Mouse (Mus musculus) thymus, adult 2 months (tissue): ENCODE measurements around the gene Gm3448. TPM values are rescaled to one million over a fixed set of nuclear protein-coding genes. Genes with fewer than 3 reads are reported as not detected.

Source experiments
- DNase-seq: peaks from one replicate; pipeline ENCODE4 v3.0.0; 2021
- H3K27ac ChIP-seq: fragments of 200-500 bp; 2 replicates; pipeline ENCODE4 v1.5.1; 2012; ENCODE audit warnings: low read length, control low read depth; ENCODE audit not compliant: control insufficient read depth, insufficient read depth
- H3K27me3 ChIP-seq: fragments of 200-500 bp; 2 replicates; pipeline ENCODE4 v1.6.1; 2012; ENCODE audit warnings: mild to moderate bottlenecking, low read length, moderate library complexity, mixed read lengths; ENCODE audit not compliant: control insufficient read depth, insufficient read depth
- H3K36me3 ChIP-seq: fragments of 200-500 bp; 2 replicates; pipeline ENCODE4 v1.6.1; 2012; ENCODE audit warnings: mild to moderate bottlenecking, low read length, moderate library complexity; ENCODE audit not compliant: control insufficient read depth, insufficient read depth
- H3K4me1 ChIP-seq: fragments of 200-500 bp; replicated peaks from 2 replicates; pipeline ENCODE4 v1.6.1; 2012; ENCODE audit warnings: low read length; ENCODE audit not compliant: control insufficient read depth, insufficient read depth
- H3K4me3 ChIP-seq: fragments of 200-500 bp; 2 replicates; pipeline ENCODE4 v1.5.1; 2012; ENCODE audit warnings: mild to moderate bottlenecking, low read length, control low read depth, moderate library complexity; ENCODE audit not compliant: control insufficient read depth, insufficient read depth
- CTCF ChIP-seq: fragments of 200-500 bp; IDR thresholded peaks from 2 replicates; pipeline ENCODE4 v1.5.1; 2012; ENCODE audit warnings: mild to moderate bottlenecking, control low read depth, low read length, moderate library complexity, borderline replicate concordance; ENCODE audit not compliant: control insufficient read depth, poor library complexity, insufficient read depth; ENCODE audit errors: extremely low read depth
- POLR2A ChIP-seq: fragments of 200-500 bp; IDR thresholded peaks from 2 replicates; pipeline ENCODE4 v1.6.1; 2012; ENCODE audit warnings: mild to moderate bottlenecking, low read length, control low read depth, moderate library complexity; ENCODE audit not compliant: control insufficient read depth, poor library complexity, insufficient read depth; ENCODE audit errors: extremely low read depth
- WGBS: fragments of 180-500 bp; shearing (Covaris S2); methylation state at CpG from one replicate; pipeline ENCODE4 v1.1.7; 2018; 5-methylcytosine and 5-hydroxymethylcytosine counted together
- polyA plus RNA-seq: library from polyadenylated mRNA; depleted of rRNA; stranded (reverse); fragments of >200 nt; gene quantifications from 2 replicates; pipeline ENCODE4 v1.2.3, GENCODE M21; 2012; rRNA removed

The Gm3448 gene
- polyA plus RNA-seq, 1 experiment = 0.92 TPM

GRCm38 (mm10) chr17:14959979-14960378 lies 81.4 kb downstream of the Gm3448 start:
- whole genome bisulfite sequencing = 44% methylated on average over 3 of the region's 3 CpGs
- TF ChIP-seq POLR2A = no peak
- no peak for TF ChIP-seq CTCF
- peaks cover 3% of the 10 kb centered on the region for H3K4me1 ChIP-seq
- no peak overlapping the region for H3K27ac ChIP-seq
- no peak for DNase-seq
- no peak overlapping the region for H3K4me3 ChIP-seq
- peaks cover under 1% of the 10 kb centered on the region; the same call in 1 of the 2 replicates for H3K36me3 ChIP-seq
- H3K27me3 ChIP-seq = no peaks in the 10 kb centered on the region

GRCm38 (mm10) chr17:14958686-14959327 lies 82.5 kb downstream of the Gm3448 start:
- peaks cover 3% of the 10 kb centered on the region for H3K4me1 ChIP-seq
- TF ChIP-seq CTCF = no peak
- no peak for TF ChIP-seq POLR2A
- no peak overlapping the region for H3K4me3 ChIP-seq

DNA sequence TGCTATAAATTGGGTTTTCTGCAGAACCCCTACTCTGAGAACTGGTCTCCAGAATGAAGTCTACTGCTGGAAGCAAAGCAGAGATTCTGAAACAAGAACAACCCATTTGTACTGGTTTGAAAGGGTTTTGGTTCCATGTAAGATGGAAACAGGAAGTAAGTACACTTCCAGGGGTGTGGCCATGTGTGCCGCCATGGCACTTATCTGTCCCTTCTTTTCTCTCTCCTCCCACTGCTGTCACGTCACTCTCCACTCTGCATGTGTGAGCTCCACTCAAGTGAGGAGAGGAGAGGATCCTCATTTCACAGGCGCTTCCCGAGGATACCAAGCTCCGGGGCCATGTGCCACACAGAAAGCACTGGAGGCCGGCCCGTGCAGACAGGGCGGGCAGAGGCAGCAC lies 87.9 kb downstream of the Gm3448 start:
- no peak for TF ChIP-seq CTCF
- no peak for TF ChIP-seq POLR2A
- Histone ChIP-seq H3K4me1 (no peaks in the 10 kb centered on the region), H3K4me3 (no peak overlapping the region), H3K27ac (no peak overlapping the region), H3K27me3 (no peaks in the 10 kb centered on the region), H3K36me3 (peaks cover 36% of the 10 kb centered on the region)
- WGBS = 98% methylated on average over 8 of the region's 8 CpGs
- no peak for DNase-seq

More at GRCm38 (mm10) chr17:14958686-14959327, 82.5 kb downstream of the Gm3448 start:
- no peak overlapping the region for H3K27ac ChIP-seq
- H3K36me3 ChIP-seq = peaks cover 12% of the 10 kb centered on the region
- 48% methylated on average over 5 of the region's 5 CpGs for WGBS
- no peaks in the 10 kb centered on the region for H3K27me3 ChIP-seq
- DNase-seq = no peak

DNA sequence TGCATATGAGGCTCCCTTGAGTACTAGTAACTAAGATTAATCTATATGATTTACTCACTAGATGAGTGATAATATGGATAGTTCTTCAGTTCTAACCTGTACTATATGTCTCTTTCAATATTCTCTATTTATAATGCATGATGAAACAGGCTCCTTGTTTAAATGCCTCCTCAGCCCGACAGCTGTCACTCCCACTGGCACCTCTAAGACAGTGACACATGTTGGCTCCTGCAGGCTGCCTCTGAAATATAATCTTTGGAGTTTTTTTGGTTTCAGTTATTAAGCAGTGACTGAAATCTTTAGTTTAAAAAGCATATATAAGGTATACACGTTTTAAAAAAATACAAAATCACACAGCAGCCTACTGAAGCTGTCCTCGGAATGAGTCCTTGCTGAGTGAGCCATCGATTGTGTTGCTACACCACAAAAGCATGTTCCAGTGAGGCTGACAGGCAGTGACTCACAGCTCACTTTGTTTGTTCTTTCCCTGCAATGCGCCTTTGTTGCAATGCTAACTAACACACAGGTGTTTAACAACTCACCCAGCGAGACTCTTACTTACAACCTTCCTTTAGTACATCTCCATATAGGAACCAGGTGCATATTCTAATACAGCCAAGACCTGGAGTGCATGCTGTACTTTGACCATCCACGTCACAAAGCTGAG lies 92.0 kb downstream of the Gm3448 start:
- H3K27ac ChIP-seq = no peak overlapping the region
- 94% methylated on average over 7 of the region's 7 CpGs for WGBS
- peaks cover 31% of the 10 kb centered on the region for H3K36me3 ChIP-seq
- no peak overlapping the region for H3K4me3 ChIP-seq
- H3K27me3 ChIP-seq = no peaks in the 10 kb centered on the region
- peaks cover 2% of the 10 kb centered on the region; the same call in 1 of the 2 replicates for H3K4me1 ChIP-seq
- no peak for TF ChIP-seq CTCF
- TF ChIP-seq POLR2A = no peak
- no peak for DNase-seq

Other genes with a start within 250 kb of the Gm3448 start
- 3.1 and 5.1 TPM in 2 replicates for gene Wdr27, start 98.4 kb downstream of the Gm3448 start, polyA plus RNA-seq
- gene 1600012H06Rik, start 98.4 kb downstream of the Gm3448 start, polyA plus RNA-seq = 20.6 and 25.8 TPM in 2 replicates
- 27.5 and 35.3 TPM in 2 replicates for gene Phf10, start 80.3 kb downstream of the Gm3448 start, polyA plus RNA-seq
- gene 9030025P20Rik, start 63.1 kb downstream of the Gm3448 start, polyA plus RNA-seq = 16.1 and 19.8 TPM in 2 replicates
- gene Gm3417, start 62.7 kb downstream of the Gm3448 start, polyA plus RNA-seq = not detected in 2 replicates
- 0.99 and 2.0 TPM in 2 replicates for gene Gm3435, start 31.4 kb downstream of the Gm3448 start, polyA plus RNA-seq
- gene Ermard, start 329 bp downstream of the Gm3448 start, polyA plus RNA-seq = 62.0 and 69.0 TPM in 2 replicates
- gene Tcte3, start within 50 bp of the Gm3448 start, polyA plus RNA-seq = not detected in 2 replicates